Mouse (Mus musculus): ENCODE measurements around the gene Rsu1.
A peak's percentile ranks its signal among the peaks of the same experiment; 100 is the strongest.

Gene Rsu1

GRCm38 (mm10) chr2:13271165-13271957 is at the start of gene Rsu1:
Gene Rsu1 (minus strand): TSS chr2:13271415.
- DNase-seq, result peak; percentile 91

GRCm38 (mm10) chr2:13303376-13303775 is 32.2 kb upstream of the Rsu1 start:
- DNase-seq, result no peak

GRCm38 (mm10) chr2:13299031-13299430 is 27.8 kb upstream of the Rsu1 start:
- DNase-seq, result no peak

GRCm38 (mm10) chr2:13297733-13298132 is 26.5 kb upstream of the Rsu1 start:
- DNase-seq, result no peak

GRCm38 (mm10) chr2:13290661-13291060 is 19.4 kb upstream of the Rsu1 start:
- no peak for DNase-seq

- no peak for DNase-seq
Observed at GRCm38 (mm10) chr2:13290070-13290469, 18.9 kb upstream of the Rsu1 start.

- DNase-seq, result no peak
Observed at GRCm38 (mm10) chr2:13278114-13278862, 7.1 kb upstream of the Rsu1 start.

- DNase-seq, result no peak
Observed at GRCm38 (mm10) chr2:13275874-13276273, 4.7 kb upstream of the Rsu1 start.

GRCm38 (mm10) chr2:13270736-13271135 is 479 bp downstream of the Rsu1 start:
- no peak for DNase-seq

- DNase-seq, result no peak
Observed at GRCm38 (mm10) chr2:13268681-13269293, 2.4 kb downstream of the Rsu1 start.

- DNase-seq, result no peak
Observed at GRCm38 (mm10) chr2:13264875-13265274, 6.3 kb downstream of the Rsu1 start.

GRCm38 (mm10) chr2:13263150-13263549 is 8.1 kb downstream of the Rsu1 start:
- DNase-seq, result no peak

GRCm38 (mm10) chr2:13258606-13259005 is 12.6 kb downstream of the Rsu1 start:
- DNase-seq, result no peak

- no peak for DNase-seq
Observed at GRCm38 (mm10) chr2:13240711-13241110, 30.5 kb downstream of the Rsu1 start.

GRCm38 (mm10) chr2:13237140-13237901 is 33.9 kb downstream of the Rsu1 start:
- DNase-seq, result peak; percentile 32

GRCm38 (mm10) chr2:13235696-13236095 is 35.5 kb downstream of the Rsu1 start:
- DNase-seq, result no peak

- no peak for DNase-seq
Observed at GRCm38 (mm10) chr2:13234796-13235195, 36.4 kb downstream of the Rsu1 start.

- DNase-seq, result no peak
Observed at GRCm38 (mm10) chr2:13233902-13234301, 37.3 kb downstream of the Rsu1 start.

- DNase-seq, result no peak
Observed at GRCm38 (mm10) chr2:13233254-13233835, 37.9 kb downstream of the Rsu1 start.

- DNase-seq, result no peak
Observed at GRCm38 (mm10) chr2:13232305-13232704, 38.9 kb downstream of the Rsu1 start.

- no peak for DNase-seq
Observed at GRCm38 (mm10) chr2:13229686-13230085, 41.5 kb downstream of the Rsu1 start.

GRCm38 (mm10) chr2:13226031-13226430 is 45.2 kb downstream of the Rsu1 start:
- DNase-seq, result no peak

- no peak for DNase-seq
Observed at GRCm38 (mm10) chr2:13224546-13224945, 46.7 kb downstream of the Rsu1 start.
